Mouse (Mus musculus) regulatory T cell (primary cell): ENCODE results near the gene Spata7.

ENCODE experiments used
- in situ Hi-C: fragments of 300-600 bp; cut with MboI, MseI; formaldehyde crosslinking; loops from one replicate; pipeline ENCODE4 v1.15.1; 2025; ENCODE audit warnings: high pct_unique_total_duplicates

Gene Spata7

DNA sequence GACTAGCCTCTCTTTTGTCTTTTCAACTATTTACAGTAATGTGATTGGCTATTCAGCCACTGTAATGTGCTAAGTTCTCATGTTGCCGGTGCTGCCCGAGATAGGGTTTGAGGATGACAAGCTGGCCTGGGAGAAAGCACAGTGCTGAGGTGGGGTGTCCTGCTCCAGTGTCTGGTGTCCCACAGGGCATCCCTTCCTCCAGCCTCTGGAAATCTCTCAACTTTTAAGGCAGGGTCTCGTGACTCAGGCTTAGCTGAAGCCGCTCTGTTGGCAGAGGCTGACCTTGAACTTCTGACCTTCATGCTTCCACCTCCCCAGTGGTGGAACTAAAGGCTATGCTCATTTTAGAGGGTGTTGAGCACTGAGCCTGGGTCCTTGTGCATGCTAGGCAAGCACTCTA lies 42.5 kb downstream of the Spata7 start:
- in situ Hi-C loops: loop anchor here (10.0 kb wide), 1 partner anchor 1014 kb away; no protein-coding TSS in a partner anchor

DNA sequence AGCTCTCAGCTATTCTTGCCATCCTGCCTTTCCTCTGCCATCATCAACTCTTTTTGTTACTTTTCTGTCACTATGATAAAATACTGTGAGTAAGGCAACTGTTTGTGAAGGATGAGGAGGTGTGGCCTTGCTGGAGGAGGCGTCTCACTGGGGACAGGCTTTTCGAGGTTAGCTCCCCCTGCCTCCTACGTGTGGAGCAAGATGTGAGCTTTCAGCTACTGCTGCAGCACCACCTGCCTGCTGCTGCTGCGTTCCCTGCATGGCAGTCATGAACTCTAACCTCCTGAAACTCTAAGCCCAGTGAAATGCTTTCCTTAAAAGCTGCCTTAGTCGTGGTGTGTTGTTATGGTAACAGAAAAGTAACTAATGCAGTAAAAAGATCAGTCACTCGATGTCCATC lies 45.9 kb downstream of the Spata7 start:
- in situ Hi-C loops: loop anchor here (10.0 kb wide), 1 partner anchor 1011 kb away; no protein-coding TSS in a partner anchor

GRCm38 (mm10) chr12:98674627-98675143 lies 46.7 kb downstream of the Spata7 start:
- in situ Hi-C loops: loop anchor here (10.0 to 25.0 kb wide), 2 partner anchors 962 to 1010 kb away; no protein-coding TSS in a partner anchor

GRCm38 (mm10) chr12:98676861-98677260 lies 48.9 kb downstream of the Spata7 start:
- in situ Hi-C loops: loop anchor here (10.0 to 25.0 kb wide), 2 partner anchors 965 to 1008 kb away; no protein-coding TSS in a partner anchor

DNA sequence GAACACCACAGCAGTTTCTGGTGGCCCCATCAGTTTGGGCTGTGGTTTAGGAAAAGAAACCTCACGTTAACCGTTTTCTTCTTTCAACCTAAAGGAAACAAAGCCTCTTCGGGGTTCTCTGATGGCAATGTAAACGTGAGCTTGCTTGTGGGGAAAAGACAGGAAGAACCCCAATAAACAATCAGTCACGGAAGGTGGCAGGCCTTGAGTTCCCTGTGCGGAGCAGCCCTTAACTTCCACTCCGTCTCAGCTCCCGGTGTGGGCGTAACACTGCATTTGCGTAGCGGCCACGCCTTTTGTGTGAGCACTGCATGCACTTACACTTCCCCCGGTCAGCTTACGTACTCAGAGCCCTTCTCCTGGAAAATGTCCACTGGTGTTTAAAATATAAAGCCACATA lies 49.4 kb downstream of the Spata7 start:
- in situ Hi-C loops: loop anchor here (10.0 to 25.0 kb wide), 2 partner anchors 965 to 1007 kb away; no protein-coding TSS in a partner anchor

DNA sequence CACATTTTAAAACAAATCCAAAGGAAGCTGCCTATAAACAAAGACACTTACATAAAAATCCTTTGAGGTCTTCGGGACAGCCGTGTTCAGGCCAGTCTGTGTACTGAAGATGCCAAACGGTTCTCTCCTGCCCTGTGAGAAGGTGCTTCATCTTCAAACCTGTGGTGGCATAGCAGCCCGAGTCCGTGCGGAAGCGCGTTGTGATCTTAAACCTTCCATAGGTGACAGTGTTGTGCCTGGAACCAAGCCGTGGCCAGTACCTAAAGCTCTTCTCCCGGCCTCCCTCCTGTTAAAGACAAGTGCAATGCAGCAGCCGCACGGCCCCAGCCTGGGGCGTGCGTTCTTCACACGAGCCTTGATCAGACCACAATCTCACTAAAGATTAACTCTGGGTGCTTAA lies 51.9 kb downstream of the Spata7 start:
- in situ Hi-C loops: loop anchor here (10.0 to 25.0 kb wide), 2 partner anchors 968 to 1005 kb away; no protein-coding TSS in a partner anchor

GRCm38 (mm10) chr12:98682196-98682595 lies 54.2 kb downstream of the Spata7 start:
- in situ Hi-C loops: loop anchor here (25.0 kb wide), 1 partner anchor 970 kb away; no protein-coding TSS in a partner anchor

DNA sequence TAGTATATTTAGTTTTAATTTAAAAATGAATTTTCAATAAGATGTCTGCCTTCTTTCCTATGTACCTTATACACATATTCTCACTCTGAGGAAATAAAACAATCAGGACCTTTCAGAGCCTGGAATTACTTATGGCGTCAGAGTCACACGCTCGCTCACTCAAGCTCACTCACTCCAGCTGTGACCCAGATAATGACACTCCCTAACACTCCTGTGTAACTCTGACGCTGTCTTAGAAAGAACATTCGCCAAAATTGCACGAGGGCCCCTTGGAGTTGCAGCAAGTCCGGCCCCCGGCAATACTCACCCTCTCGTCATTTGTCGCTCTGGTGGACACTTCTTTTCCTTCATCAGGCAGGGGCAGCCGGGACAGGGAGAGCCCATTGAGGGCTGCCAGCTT lies 55.2 kb downstream of the Spata7 start:
- in situ Hi-C loops: loop anchor here (25.0 kb wide), 1 partner anchor 971 kb away; no protein-coding TSS in a partner anchor

DNA sequence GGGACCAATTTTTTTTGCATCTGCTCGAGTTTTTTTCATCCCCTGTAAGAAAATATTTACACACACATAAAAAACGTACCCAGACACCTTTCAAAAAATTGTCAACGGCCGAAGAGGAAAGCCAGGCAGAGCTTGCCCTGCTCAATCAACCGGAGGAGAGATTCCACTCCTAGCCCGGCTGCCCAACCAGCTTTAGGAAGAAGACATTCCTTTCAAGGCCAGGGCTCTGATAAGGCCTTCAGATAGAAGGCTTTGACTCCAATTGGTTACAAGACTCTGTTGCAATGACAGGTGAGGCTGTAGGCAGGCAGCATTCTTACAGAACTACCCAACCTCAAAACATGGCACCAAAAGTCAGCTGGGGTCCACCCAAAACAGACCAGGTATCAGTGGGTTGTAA lies 55.6 kb downstream of the Spata7 start:
- in situ Hi-C loops: loop anchor here (25.0 kb wide), 1 partner anchor 971 kb away; no protein-coding TSS in a partner anchor

DNA sequence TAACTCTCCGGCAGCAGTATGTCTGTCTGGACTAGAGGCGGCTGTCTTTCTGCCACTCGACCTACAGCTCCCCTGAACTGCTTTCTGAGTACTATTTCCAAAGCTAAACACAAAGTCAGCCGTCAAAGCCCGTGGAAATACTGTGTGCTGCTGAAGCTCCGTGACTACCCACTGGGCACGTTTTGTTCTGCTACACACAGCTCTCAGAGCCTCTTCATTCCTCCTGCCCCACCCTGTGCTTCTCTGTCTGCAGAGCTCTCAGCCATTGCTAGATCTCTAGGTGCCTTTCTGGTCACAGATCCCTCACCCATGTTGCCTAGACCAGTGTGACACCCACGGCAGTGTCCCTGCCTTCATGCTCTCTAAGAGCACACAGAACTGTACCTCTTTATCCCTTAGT lies 62.3 kb downstream of the Spata7 start:
- in situ Hi-C loops: loop anchor here (25.0 kb wide), 1 partner anchor 978 kb away; no protein-coding TSS in a partner anchor

GRCm38 (mm10) chr12:98697202-98697601 lies 69.2 kb downstream of the Spata7 start:
- in situ Hi-C loops: loop anchor here (25.0 kb wide), 1 partner anchor 985 kb away; no protein-coding TSS in a partner anchor

DNA sequence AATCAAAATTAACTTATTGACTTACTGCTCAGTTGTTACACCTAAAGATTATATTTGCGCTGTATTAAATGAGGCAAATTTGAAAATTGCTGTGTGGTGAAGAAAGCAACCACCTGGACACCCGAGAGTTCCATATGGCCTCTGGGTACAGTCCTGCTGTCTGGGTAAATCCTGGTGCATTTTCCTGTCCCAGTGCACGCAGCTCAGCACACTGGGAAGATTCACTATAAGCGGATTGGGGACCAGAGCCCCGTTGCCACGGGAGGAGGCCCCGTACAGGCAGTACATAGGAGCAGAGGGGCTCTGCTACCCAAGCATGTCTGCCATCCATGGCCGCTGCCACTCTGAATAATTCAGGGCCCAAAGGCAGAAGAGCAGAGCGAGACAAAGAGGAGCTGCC lies 73.6 kb downstream of the Spata7 start:
- in situ Hi-C loops: no loop called here

GRCm38 (mm10) chr12:98703554-98703953 lies 75.6 kb downstream of the Spata7 start:
- in situ Hi-C loops: no loop called here

- in situ Hi-C loops: no loop called here
Observed at GRCm38 (mm10) chr12:98703961-98704360, 76.0 kb downstream of the Spata7 start.

GRCm38 (mm10) chr12:98712819-98713218 lies 84.9 kb downstream of the Spata7 start:
- in situ Hi-C loops: no loop called here

DNA sequence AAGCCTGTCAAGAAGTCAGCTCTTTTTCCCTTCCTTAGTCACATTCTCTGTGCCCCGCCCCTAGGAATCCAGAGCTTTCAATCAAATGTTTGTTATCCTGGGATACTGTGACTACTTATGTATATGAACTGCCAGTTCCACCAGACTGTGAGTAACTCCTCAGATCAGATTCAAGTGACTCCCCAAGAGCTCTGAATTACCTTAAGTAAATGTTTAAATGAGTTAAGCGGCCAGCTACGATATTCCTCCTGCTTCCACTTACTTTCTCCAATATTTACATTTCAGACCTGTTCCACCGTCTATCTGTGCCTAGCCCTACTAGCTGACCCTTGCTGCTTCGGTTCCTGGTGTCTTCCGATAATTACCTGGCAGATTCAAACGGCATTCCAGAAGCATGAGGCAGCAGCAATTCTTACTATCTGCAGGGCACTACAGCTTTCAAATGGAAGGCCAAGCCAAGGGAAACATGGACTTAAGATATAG lies 85.7 kb downstream of the Spata7 start:
- in situ Hi-C loops: no loop called here

DNA sequence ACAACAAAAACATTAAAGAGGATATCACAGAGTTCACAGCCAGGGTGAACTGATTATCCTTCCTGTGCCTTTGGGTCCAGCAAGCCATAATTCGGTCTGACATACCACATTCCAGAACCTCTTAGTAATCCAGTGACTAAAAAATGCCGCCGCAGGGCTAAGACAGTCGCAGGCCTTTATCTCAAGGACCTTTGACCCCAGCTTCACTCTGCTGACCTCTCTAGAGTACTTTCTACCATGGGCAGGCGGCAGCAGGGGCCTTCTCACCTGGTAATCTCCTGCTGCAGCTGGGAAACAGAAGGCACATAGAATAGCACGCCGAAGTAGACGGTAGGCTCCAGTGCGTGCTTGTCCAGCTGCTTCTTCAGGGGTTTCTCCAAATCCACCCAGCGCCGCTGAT lies 86.8 kb downstream of the Spata7 start:
- in situ Hi-C loops: no loop called here

GRCm38 (mm10) chr12:98716142-98716541 lies 88.2 kb downstream of the Spata7 start:
- in situ Hi-C loops: no loop called here
